Mouse (Mus musculus): ENCODE measurements around the gene Thsd4. TPM values are rescaled to one million over a fixed set of nuclear protein-coding genes. Genes with fewer than 3 reads are reported as not detected.

Thsd4 gene
- polyA plus RNA-seq, 1 experiment, result 1.3 TPM

- no peaks in the 10 kb centered on the region for H3K27me3 ChIP-seq (ENCODE audit: control insufficient read depth, insufficient read depth, insufficient read length)
- H3ac ChIP-seq (ENCODE audit: control insufficient read depth, insufficient read length, low read depth), result no peak overlapping the region
- no peak for TF ChIP-seq MYOD1 (IDR thresholded peaks at IDR 0.05; ENCODE audit: control insufficient read depth, insufficient read length, low read depth)
- TF ChIP-seq CEBPB (IDR thresholded peaks at IDR 0.05; ENCODE audit: low read depth), result no peak
- no peak for TF ChIP-seq MAX (IDR thresholded peaks at IDR 0.05)
- no peak for TF ChIP-seq FOSL1 (IDR thresholded peaks at IDR 0.05; ENCODE audit: insufficient read depth, low read length, poor library complexity, severe bottlenecking)
- no peak for TF ChIP-seq CTCF (IDR thresholded peaks at IDR 0.05; ENCODE audit: control insufficient read depth, insufficient read depth, insufficient read length)
- no peak for TF ChIP-seq MYOG (IDR thresholded peaks at IDR 0.05; ENCODE audit: control insufficient read depth, extremely low read depth, insufficient read length)
- TF ChIP-seq USF1 (IDR thresholded peaks at IDR 0.05; ENCODE audit: low read depth), result no peak
- H3K4me3 ChIP-seq (ENCODE audit: insufficient read depth, poor library complexity, severe bottlenecking), result no peak overlapping the region
- H3K36me3 ChIP-seq (ENCODE audit: control insufficient read depth, insufficient read depth), result no peaks in the 10 kb centered on the region
- H3K79me3 ChIP-seq (ENCODE audit: low read depth), result no peaks in the 10 kb centered on the region
- no peaks in the 10 kb centered on the region for H3K79me2 ChIP-seq (ENCODE audit: control insufficient read depth, insufficient read depth)
These were observed 17.2 kb downstream of the Thsd4 start for GRCm38 (mm10) chr9:60504378-60505285.

DNA sequence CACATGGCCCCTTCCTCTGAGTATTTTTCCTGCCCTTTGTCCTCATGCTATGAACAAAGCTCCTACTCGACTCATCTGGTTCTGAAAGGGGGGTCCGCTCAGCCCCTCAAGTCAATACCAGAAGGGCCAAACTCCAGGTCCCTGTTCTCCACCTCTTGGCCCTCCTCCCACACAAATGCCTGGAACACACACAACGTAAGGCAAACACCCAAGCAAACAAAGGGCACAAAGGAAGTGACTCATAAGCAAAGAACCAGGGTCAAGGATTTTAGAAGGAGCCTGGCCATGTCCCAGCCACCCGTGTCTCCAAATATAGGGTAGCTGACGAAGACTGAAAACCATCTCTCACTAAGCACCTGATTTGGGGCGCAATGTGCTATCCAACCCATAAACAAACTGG is 19.6 kb downstream of the Thsd4 start:
- Histone ChIP-seq H3K27me3 (ENCODE audit: control insufficient read depth, insufficient read depth, insufficient read length) (no peaks in the 10 kb centered on the region), H3K4me3 (ENCODE audit: insufficient read depth, poor library complexity, severe bottlenecking) (no peak overlapping the region), H3ac (ENCODE audit: control insufficient read depth, insufficient read length, low read depth) (no peak overlapping the region), H3K36me3 (ENCODE audit: control insufficient read depth, insufficient read depth) (no peaks in the 10 kb centered on the region), H3K79me3 (ENCODE audit: low read depth) (no peaks in the 10 kb centered on the region), H3K79me2 (ENCODE audit: control insufficient read depth, insufficient read depth) (no peaks in the 10 kb centered on the region)
- TF ChIP-seq FOSL1 (IDR thresholded peaks at IDR 0.05; ENCODE audit: insufficient read depth, low read length, poor library complexity, severe bottlenecking), result peak; percentile 19
- TF ChIP-seq MAX (IDR thresholded peaks at IDR 0.05), result no peak

- Histone ChIP-seq H3K79me2 (ENCODE audit: control insufficient read depth, insufficient read depth) (no peaks in the 10 kb centered on the region), H3ac (ENCODE audit: control insufficient read depth, insufficient read length, low read depth) (no peak overlapping the region), H3K4me3 (ENCODE audit: insufficient read depth, poor library complexity, severe bottlenecking) (no peak overlapping the region), H3K27me3 (ENCODE audit: control insufficient read depth, insufficient read depth, insufficient read length) (no peaks in the 10 kb centered on the region), H3K36me3 (ENCODE audit: control insufficient read depth, insufficient read depth) (no peaks in the 10 kb centered on the region), H3K79me3 (ENCODE audit: low read depth) (no peaks in the 10 kb centered on the region)
- TF ChIP-seq USF1 (IDR thresholded peaks at IDR 0.05; ENCODE audit: low read depth), result no peak
- no peak for TF ChIP-seq MAX (IDR thresholded peaks at IDR 0.05)
These were observed 20.2 kb downstream of the Thsd4 start for GRCm38 (mm10) chr9:60501504-60502179.

DNA sequence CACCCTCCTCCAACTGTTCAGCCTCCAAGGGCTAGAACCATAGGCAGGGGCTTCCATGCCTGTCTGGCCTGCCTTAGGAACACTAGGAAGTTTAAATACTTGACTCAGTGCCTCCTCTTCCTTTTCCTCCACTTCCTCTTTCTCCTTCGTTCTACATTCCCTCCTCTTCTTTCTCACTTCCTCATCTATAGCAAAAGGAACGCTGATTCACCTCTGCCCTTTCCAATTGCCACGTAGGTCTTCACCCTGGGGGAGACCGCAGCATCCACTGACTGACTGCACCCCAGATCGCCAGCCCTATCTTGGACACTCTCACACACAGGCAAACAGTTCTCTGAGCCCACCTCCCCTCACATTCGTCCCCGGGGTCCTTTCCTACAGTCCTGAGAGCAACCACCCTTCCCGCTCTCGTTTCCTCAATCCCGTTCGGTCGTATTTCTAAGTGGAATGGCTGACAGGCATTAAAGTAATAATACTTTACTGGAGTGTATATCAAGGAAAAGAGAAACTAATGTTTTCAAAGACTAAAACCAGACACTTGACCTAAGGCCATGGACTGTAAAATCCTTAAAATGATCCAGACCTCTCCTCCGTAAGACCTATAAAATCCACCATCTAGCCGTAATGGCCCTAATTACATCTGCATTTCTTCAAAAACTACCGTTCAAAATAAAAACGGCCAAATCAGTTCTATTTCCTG is 29.4 kb downstream of the Thsd4 start:
- Histone ChIP-seq H3K79me2 (ENCODE audit: control insufficient read depth, insufficient read depth) (no peaks in the 10 kb centered on the region), H3K27me3 (ENCODE audit: control insufficient read depth, insufficient read depth, insufficient read length) (no peaks in the 10 kb centered on the region), H3ac (ENCODE audit: control insufficient read depth, insufficient read length, low read depth) (no peak overlapping the region), H3K79me3 (ENCODE audit: low read depth) (no peaks in the 10 kb centered on the region), H3K4me3 (ENCODE audit: insufficient read depth, poor library complexity, severe bottlenecking) (no peak overlapping the region), H3K36me3 (ENCODE audit: control insufficient read depth, insufficient read depth) (no peaks in the 10 kb centered on the region)
- TF ChIP-seq MYOD1 (IDR thresholded peaks at IDR 0.05; ENCODE audit: control insufficient read depth, insufficient read length, low read depth) (no peak), FOSL1 (IDR thresholded peaks at IDR 0.05; ENCODE audit: insufficient read depth, low read length, poor library complexity, severe bottlenecking) (no peak), USF1 (IDR thresholded peaks at IDR 0.05; ENCODE audit: low read depth) (no peak), CTCF (IDR thresholded peaks at IDR 0.05; ENCODE audit: control insufficient read depth, insufficient read depth, insufficient read length) (no peak), MYOG (IDR thresholded peaks at IDR 0.05; ENCODE audit: control insufficient read depth, extremely low read depth, insufficient read length) (no peak), MAX (IDR thresholded peaks at IDR 0.05) (no peak), CEBPB (IDR thresholded peaks at IDR 0.05; ENCODE audit: low read depth) (no peak)

DNA sequence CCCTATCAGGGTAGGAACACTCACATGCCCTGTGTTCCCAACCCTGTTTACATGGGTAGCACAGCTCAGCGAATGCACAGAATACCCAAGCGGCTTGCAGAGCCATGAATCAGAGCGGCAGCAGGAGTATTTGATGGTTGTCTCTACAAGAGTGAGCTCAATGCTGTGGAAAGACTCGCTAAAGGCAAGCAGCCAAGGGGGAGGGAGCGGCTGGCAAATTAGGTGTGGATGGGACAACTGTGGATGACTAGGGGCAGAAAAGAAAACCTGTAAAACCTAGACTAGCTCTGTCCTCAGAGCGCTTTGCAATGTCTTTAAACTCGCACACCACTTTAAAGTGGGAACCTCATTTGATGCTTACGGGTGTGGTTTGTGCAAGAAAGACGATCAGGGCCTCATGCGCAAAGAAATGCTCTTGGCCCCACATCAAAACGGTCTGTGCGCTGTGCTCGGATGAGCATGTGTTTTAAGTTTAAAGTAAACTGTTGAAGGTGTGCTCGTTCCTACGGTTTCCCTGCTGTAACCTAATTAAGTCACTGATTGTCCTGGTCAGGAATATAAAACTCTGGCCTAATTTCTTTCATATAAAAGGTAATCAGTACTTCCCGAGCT is 30.3 kb downstream of the Thsd4 start:
- Histone ChIP-seq H3K79me3 (ENCODE audit: low read depth) (no peaks in the 10 kb centered on the region), H3K36me3 (ENCODE audit: control insufficient read depth, insufficient read depth) (no peaks in the 10 kb centered on the region), H3K27me3 (ENCODE audit: control insufficient read depth, insufficient read depth, insufficient read length) (no peaks in the 10 kb centered on the region), H3K4me3 (ENCODE audit: insufficient read depth, poor library complexity, severe bottlenecking) (no peak overlapping the region), H3K79me2 (ENCODE audit: control insufficient read depth, insufficient read depth) (no peaks in the 10 kb centered on the region), H3ac (ENCODE audit: control insufficient read depth, insufficient read length, low read depth) (no peak overlapping the region)
- TF ChIP-seq USF1 (IDR thresholded peaks at IDR 0.05; ENCODE audit: low read depth), result no peak
- TF ChIP-seq MAX (IDR thresholded peaks at IDR 0.05), result no peak
- no peak for TF ChIP-seq MYOD1 (IDR thresholded peaks at IDR 0.05; ENCODE audit: control insufficient read depth, insufficient read length, low read depth)
- no peak for TF ChIP-seq CEBPB (IDR thresholded peaks at IDR 0.05; ENCODE audit: low read depth)
- TF ChIP-seq FOSL1 (IDR thresholded peaks at IDR 0.05; ENCODE audit: insufficient read depth, low read length, poor library complexity, severe bottlenecking), result no peak
- no peak for TF ChIP-seq CTCF (IDR thresholded peaks at IDR 0.05; ENCODE audit: control insufficient read depth, insufficient read depth, insufficient read length)
- no peak for TF ChIP-seq MYOG (IDR thresholded peaks at IDR 0.05; ENCODE audit: control insufficient read depth, extremely low read depth, insufficient read length)
